Mouse (Mus musculus) megakaryocyte, embryonic 14.5 days (primary cell): ENCODE measurements around the gene Lcn3.

ENCODE experiments used
- FLI1 ChIP-seq: IDR thresholded peaks from 2 replicates; pipeline ENCODE4 v1.6.1; 2012; ENCODE audit warnings: low read length, inconsistent platforms, mixed read lengths
- GATA1 ChIP-seq: IDR thresholded peaks from 3 replicates; pipeline ENCODE4 v1.6.1; 2012; ENCODE audit warnings: mixed read lengths, low read length, inconsistent platforms, borderline replicate concordance

DNA sequence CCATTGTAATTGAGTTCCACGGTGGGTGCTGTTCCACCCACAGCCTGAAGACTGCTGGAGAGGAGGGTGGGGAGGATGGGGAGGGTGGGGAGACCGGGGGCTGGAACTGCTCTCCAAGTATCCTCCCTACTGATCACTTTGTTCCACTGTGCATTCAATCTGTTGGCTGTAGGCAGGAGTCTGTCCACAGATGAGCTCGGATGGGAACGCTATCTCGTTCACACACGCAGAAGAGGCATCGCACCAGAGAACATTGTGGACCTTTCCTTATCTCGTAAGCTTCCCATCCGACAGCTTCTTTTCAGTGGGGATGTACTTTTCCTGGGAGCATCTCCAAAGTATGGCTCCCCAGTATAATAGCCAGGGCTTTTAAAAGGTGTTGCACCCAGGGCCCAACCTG is 13.7 kb downstream of the Lcn3 start:
- TF ChIP-seq GATA1 (no peak), FLI1 (no peak)
